Mouse (Mus musculus) heart, adult 2 months (tissue): ENCODE measurements around the gene Olfr784.

Source experiments
- CTCF ChIP-seq: fragments of 200-600 bp; IDR thresholded peaks from 2 replicates; pipeline ENCODE4 v1.8.1; 2022; ENCODE audit warnings: antibody characterized with exemption, mild to moderate bottlenecking, moderate library complexity
- EP300 ChIP-seq: fragments of 200-500 bp; IDR thresholded peaks from 2 replicates; pipeline ENCODE4 v1.6.1; 2011; ENCODE audit warnings: low read depth, low read length, control low read depth; ENCODE audit not compliant: insufficient read depth
- POLR2A ChIP-seq: fragments of 200-500 bp; IDR thresholded peaks from 2 replicates; pipeline ENCODE4 v1.6.1; 2011; ENCODE audit warnings: mild to moderate bottlenecking, low read depth, low read length, control low read depth; ENCODE audit not compliant: insufficient read depth

DNA sequence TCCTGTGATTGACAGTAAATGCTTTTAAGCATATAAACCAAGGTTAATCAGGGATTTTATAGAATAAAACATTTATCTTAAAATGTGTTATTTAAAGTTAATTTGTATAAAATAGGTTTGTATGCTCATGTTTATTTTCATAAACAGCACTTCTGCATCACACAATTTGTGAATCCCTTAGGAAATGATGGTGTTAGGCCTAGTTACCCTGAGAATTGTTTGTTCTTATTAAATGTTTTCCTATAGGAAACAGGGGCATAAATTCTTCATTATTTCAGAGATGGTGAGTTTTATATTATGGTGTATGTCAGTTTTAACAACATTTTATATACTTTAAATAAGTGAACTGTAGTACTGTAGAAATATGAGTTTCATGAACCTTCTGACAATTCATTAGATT lies at the start of gene Olfr784:
- TF ChIP-seq POLR2A, result no peak
- no peak for TF ChIP-seq CTCF
- TF ChIP-seq EP300, result no peak
